Mouse (Mus musculus): ENCODE data around the gene Tcta. TPM values are rescaled to one million over a fixed set of nuclear protein-coding genes. Genes with fewer than 3 reads are reported as not detected.

Gene Tcta
- 52.7 and 53.0 TPM in 2 replicates for polyA plus RNA-seq (2015; fragmentation: Nextera tagmentation; extraction: Ambion mirVana)

- peaks cover 27% of the 10 kb centered on the region for H3K36me3 ChIP-seq
- H3K9me3 ChIP-seq, result no peaks in the 10 kb centered on the region
- peaks cover 43% of the 10 kb centered on the region for H3K4me1 ChIP-seq (replicated peaks)
- peak; percentile 98 for ATAC-seq (ENCODE audit: low FRiP score, low read depth)
- no peaks in the 10 kb centered on the region for H3K27me3 ChIP-seq
- under 1% methylated on average over 81 of the region's 81 CpGs for WGBS
- peak within 1 kb of the TSS; percentile 90 for H3K4me3 ChIP-seq
- H3K9ac ChIP-seq, result peak within 1 kb of the TSS; percentile 91
- H3K27ac ChIP-seq (replicated peaks), result peak within 1 kb of the TSS; percentile 98
- peak within 1 kb of the TSS; percentile 84 for H3K4me2 ChIP-seq
These were observed at the start of gene Tcta, which contains the start of gene Rhoa for GRCm38 (mm10) chr9:108305629-108306520. TSS of gene Tcta (minus strand) at chr9:108306160. TSS of gene Rhoa (plus strand) at chr9:108306129.

- Histone ChIP-seq H3K9ac (no peak overlapping the region), H3K4me2 (no peak overlapping the region), H3K9me3 (no peaks in the 10 kb centered on the region), H3K27me3 (no peaks in the 10 kb centered on the region), H3K36me3 (peaks cover 47% of the 10 kb centered on the region), H3K27ac (replicated peaks) (no peak overlapping the region), H3K4me3 (no peak overlapping the region), H3K4me1 (replicated peaks) (peaks cover 31% of the 10 kb centered on the region)
- WGBS, result 96% methylated on average over 4 of the region's 4 CpGs
- no peak for ATAC-seq (ENCODE audit: low FRiP score, low read depth)
These were observed 43.8 kb upstream of the Tcta start for GRCm38 (mm10) chr9:108349727-108350126.

GRCm38 (mm10) chr9:108348290-108348680 is 42.3 kb upstream of the Tcta start:
- Histone ChIP-seq H3K27ac (replicated peaks) (peak overlapping the region; percentile 94), H3K9me3 (no peaks in the 10 kb centered on the region), H3K9ac (peak overlapping the region; percentile 75), H3K27me3 (no peaks in the 10 kb centered on the region), H3K4me2 (peak overlapping the region; percentile 77), H3K4me1 (replicated peaks) (peaks cover 31% of the 10 kb centered on the region), H3K36me3 (peaks cover 32% of the 10 kb centered on the region), H3K4me3 (peak overlapping the region; percentile 64)
- 9% methylated on average over 14 of the region's 14 CpGs for WGBS
- no peak; the same call in 1 of the 2 replicates for ATAC-seq (ENCODE audit: low FRiP score, low read depth)

GRCm38 (mm10) chr9:108347540-108348289 is 41.8 kb upstream of the Tcta start, which contains the start of gene Usp4:
TSS of gene Usp4 (plus strand) at chr9:108347853.
- no peaks in the 10 kb centered on the region for H3K9me3 ChIP-seq
- H3K36me3 ChIP-seq, result peaks cover 27% of the 10 kb centered on the region
- WGBS, result under 1% methylated on average over 70 of the region's 75 CpGs
- H3K27me3 ChIP-seq, result no peaks in the 10 kb centered on the region
- ATAC-seq (ENCODE audit: low FRiP score, low read depth), result peak; percentile 96
- H3K4me3 ChIP-seq, result peak within 1 kb of the TSS; percentile 64
- peak within 1 kb of the TSS; percentile 94 for H3K27ac ChIP-seq (replicated peaks)
- H3K9ac ChIP-seq, result peak within 1 kb of the TSS; percentile 75
- peaks cover 31% of the 10 kb centered on the region for H3K4me1 ChIP-seq (replicated peaks)
- peak within 1 kb of the TSS; percentile 77 for H3K4me2 ChIP-seq

GRCm38 (mm10) chr9:108347024-108347423 is 41.1 kb upstream of the Tcta start:
- ATAC-seq (ENCODE audit: low FRiP score, low read depth), result no peak
- peaks cover 20% of the 10 kb centered on the region for H3K36me3 ChIP-seq
- 6% methylated on average over 11 of the region's 11 CpGs for WGBS
- peaks cover 31% of the 10 kb centered on the region for H3K4me1 ChIP-seq (replicated peaks)
- peak overlapping the region; percentile 75 for H3K9ac ChIP-seq
- H3K27ac ChIP-seq (replicated peaks), result peak overlapping the region; percentile 94
- peak overlapping the region; percentile 64 for H3K4me3 ChIP-seq
- no peaks in the 10 kb centered on the region for H3K27me3 ChIP-seq
- H3K9me3 ChIP-seq, result no peaks in the 10 kb centered on the region
- H3K4me2 ChIP-seq, result peak overlapping the region; percentile 77

- WGBS, result 86% methylated on average over 4 of the region's 4 CpGs
- Histone ChIP-seq H3K36me3 (no peaks in the 10 kb centered on the region), H3K9ac (no peak overlapping the region)
These were observed 38.5 kb upstream of the Tcta start for GRCm38 (mm10) chr9:108344471-108344870.

GRCm38 (mm10) chr9:108343835-108344234 is 37.9 kb upstream of the Tcta start:
- Histone ChIP-seq H3K27me3 (no peaks in the 10 kb centered on the region), H3K4me3 (no peak overlapping the region), H3K9me3 (no peaks in the 10 kb centered on the region), H3K9ac (no peak overlapping the region), H3K4me2 (no peak overlapping the region), H3K36me3 (no peaks in the 10 kb centered on the region), H3K4me1 (replicated peaks) (peaks cover 31% of the 10 kb centered on the region), H3K27ac (replicated peaks) (no peak overlapping the region)
- WGBS, result 87% methylated on average over 1 of the region's 1 CpGs
- no peak for ATAC-seq (ENCODE audit: low FRiP score, low read depth)

More at GRCm38 (mm10) chr9:108344471-108344870, 38.5 kb upstream of the Tcta start:
- H3K9me3 ChIP-seq, result no peaks in the 10 kb centered on the region
- H3K27ac ChIP-seq (replicated peaks), result no peak overlapping the region
- H3K4me2 ChIP-seq, result no peak overlapping the region
- no peaks in the 10 kb centered on the region for H3K27me3 ChIP-seq
- no peak overlapping the region for H3K4me3 ChIP-seq
- no peak for ATAC-seq (ENCODE audit: low FRiP score, low read depth)
- H3K4me1 ChIP-seq (replicated peaks), result peaks cover 36% of the 10 kb centered on the region

- ATAC-seq (ENCODE audit: low FRiP score, low read depth), result no peak
- H3K4me1 ChIP-seq (replicated peaks), result peaks cover 31% of the 10 kb centered on the region
- H3K9ac ChIP-seq, result no peak overlapping the region
- no peak overlapping the region for H3K4me3 ChIP-seq
- H3K4me2 ChIP-seq, result no peak overlapping the region
- H3K27ac ChIP-seq (replicated peaks), result no peak overlapping the region
- WGBS, result 82% methylated on average over 3 of the region's 3 CpGs
- no peaks in the 10 kb centered on the region for H3K36me3 ChIP-seq
- no peaks in the 10 kb centered on the region for H3K9me3 ChIP-seq
- no peaks in the 10 kb centered on the region for H3K27me3 ChIP-seq
These were observed 37.4 kb upstream of the Tcta start for GRCm38 (mm10) chr9:108343331-108343730.

- H3K27me3 ChIP-seq, result no peaks in the 10 kb centered on the region
- H3K4me3 ChIP-seq, result no peak overlapping the region
- no peak for ATAC-seq (ENCODE audit: low FRiP score, low read depth)
- no peak overlapping the region for H3K4me2 ChIP-seq
- H3K36me3 ChIP-seq, result 0 out of 2 replicates have a peak, but pooled peaks cover 4% of the 10 kb centered on the region
- H3K9ac ChIP-seq, result no peak overlapping the region
- H3K9me3 ChIP-seq, result no peaks in the 10 kb centered on the region
- peaks cover 32% of the 10 kb centered on the region for H3K4me1 ChIP-seq (replicated peaks)
- 54% methylated on average over 5 of the region's 5 CpGs for WGBS
- H3K27ac ChIP-seq (replicated peaks), result no peak overlapping the region
These were observed 36.4 kb upstream of the Tcta start for GRCm38 (mm10) chr9:108342301-108342831.

GRCm38 (mm10) chr9:108341801-108342200 is 35.8 kb upstream of the Tcta start:
- Histone ChIP-seq H3K36me3 (0 out of 2 replicates have a peak, but pooled peaks cover 4% of the 10 kb centered on the region), H3K4me2 (no peak overlapping the region)

GRCm38 (mm10) chr9:108341139-108341475 is 35.1 kb upstream of the Tcta start:
- Histone ChIP-seq H3K27me3 (no peaks in the 10 kb centered on the region), H3K9me3 (no peaks in the 10 kb centered on the region), H3K36me3 (0 out of 2 replicates have a peak, but pooled peaks cover 6% of the 10 kb centered on the region), H3K4me1 (replicated peaks) (peaks cover 24% of the 10 kb centered on the region), H3K9ac (no peak overlapping the region), H3K4me3 (no peak overlapping the region), H3K4me2 (0 out of 2 replicates have a peak overlapping the region, but pooled peaks have one; percentile 76), H3K27ac (replicated peaks) (no peak overlapping the region)
- 91% methylated on average over 5 of the region's 5 CpGs for WGBS
- ATAC-seq (ENCODE audit: low FRiP score, low read depth), result no peak

More at GRCm38 (mm10) chr9:108341801-108342200, 35.8 kb upstream of the Tcta start:
- ATAC-seq (ENCODE audit: low FRiP score, low read depth), result no peak
- Histone ChIP-seq H3K27me3 (no peaks in the 10 kb centered on the region), H3K9me3 (no peaks in the 10 kb centered on the region), H3K4me3 (no peak overlapping the region), H3K9ac (no peak overlapping the region), H3K4me1 (replicated peaks) (peaks cover 28% of the 10 kb centered on the region), H3K27ac (replicated peaks) (no peak overlapping the region)

Data from hindbrain, embryonic 15.5 days (tissue).